Mouse (Mus musculus) ES-Bruce4 (cell line): ENCODE results near the gene Chrnd.

Source experiments
- CTCF ChIP-seq: IDR thresholded peaks from one replicate; pipeline ENCODE4 v1.8.1; 2011; ENCODE audit warnings: low read depth, low read length
- EP300 ChIP-seq: IDR thresholded peaks from 2 replicates; pipeline ENCODE4 v1.6.1; 2011; ENCODE audit warnings: low read depth, low read length; ENCODE audit not compliant: insufficient read depth
- POLR2A ChIP-seq: IDR thresholded peaks from one replicate; pipeline ENCODE4 v1.8.1; 2011; ENCODE audit warnings: low read length; ENCODE audit not compliant: insufficient read depth

DNA sequence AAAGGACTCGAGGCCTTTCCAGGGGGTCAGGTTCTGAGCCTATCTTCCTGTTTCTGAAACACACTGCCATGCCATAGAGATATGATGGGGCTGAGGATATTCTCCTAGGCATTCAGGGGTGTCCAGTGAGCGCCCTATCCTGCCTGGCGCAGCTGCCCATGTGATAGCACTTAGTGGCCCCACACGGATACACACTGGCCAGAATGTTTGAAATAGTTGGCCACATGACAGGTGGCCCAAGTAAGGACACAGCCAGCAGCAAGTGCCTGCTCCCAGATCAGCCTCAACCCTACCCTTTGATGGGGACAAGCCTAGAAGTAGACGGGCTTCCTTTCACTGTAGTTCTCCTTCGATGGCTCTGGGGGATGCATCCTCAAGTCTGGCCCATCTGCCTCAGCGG is 14.1 kb downstream of the Chrnd start, which contains the start of gene Chrng:
- TF ChIP-seq POLR2A: no peak
- no peak for TF ChIP-seq CTCF
- TF ChIP-seq EP300: no peak
